Mouse (Mus musculus) embryo, embryonic 9.5 days (tissue): ENCODE data around the gene Dhrs11.
"Not testable (repeated sequence)": the region's sequence is repeated elsewhere in the genome, so short reads cannot be mapped to it uniquely, and the experiment has no call there.

Experiments used
- DNase-seq: peaks from one replicate; pipeline ENCODE4 v3.0.0-alpha.2; 2017; ENCODE audit errors: extremely low spot score

Gene Dhrs11

DNA sequence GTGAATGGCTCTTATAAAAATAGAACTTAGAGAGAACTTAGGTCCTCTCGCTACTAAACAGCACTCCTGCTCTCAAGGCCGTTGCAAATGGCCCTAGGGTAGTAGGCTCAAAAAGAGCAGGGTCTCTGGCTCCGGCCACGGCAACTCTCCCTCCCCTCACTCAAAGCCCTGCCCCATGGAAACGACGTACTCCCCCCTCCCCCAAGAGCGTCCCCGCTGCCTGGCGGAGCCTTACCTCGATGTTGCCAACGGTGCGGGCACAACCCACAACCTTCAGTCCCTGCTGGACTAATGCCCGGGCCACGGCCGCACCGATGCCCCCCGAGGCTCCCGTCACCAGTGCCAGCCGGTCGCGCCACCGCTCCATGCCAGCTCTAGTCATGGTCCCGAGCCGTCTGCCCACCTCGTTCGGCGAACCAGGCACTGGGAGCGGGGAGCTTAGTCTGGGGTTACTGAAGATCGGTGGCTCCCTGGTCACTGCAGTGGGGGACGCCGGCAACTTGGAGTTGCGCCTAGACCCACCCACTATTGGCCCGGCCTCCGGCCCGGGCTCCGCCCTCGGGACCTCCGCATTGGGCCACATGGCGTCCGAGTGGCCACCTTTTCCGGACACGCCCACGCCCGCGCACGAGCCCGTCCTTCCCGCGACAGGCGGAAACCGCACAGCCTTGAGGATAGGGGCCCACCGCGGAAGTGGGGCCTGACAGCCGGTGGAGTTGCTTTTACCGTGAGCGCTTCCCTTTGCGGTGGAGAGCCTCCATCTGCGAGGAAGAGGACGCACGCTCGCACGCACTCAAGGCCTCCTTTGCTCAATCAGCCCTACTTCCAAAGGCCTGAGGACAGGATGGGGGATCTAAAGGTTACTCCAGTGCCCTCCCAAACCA is at the start of gene Dhrs11:
Dhrs11 (minus strand) TSS at position 479 of the 884 bp plus-strand sequence.
- peak; percentile 90 for DNase-seq

DNA sequence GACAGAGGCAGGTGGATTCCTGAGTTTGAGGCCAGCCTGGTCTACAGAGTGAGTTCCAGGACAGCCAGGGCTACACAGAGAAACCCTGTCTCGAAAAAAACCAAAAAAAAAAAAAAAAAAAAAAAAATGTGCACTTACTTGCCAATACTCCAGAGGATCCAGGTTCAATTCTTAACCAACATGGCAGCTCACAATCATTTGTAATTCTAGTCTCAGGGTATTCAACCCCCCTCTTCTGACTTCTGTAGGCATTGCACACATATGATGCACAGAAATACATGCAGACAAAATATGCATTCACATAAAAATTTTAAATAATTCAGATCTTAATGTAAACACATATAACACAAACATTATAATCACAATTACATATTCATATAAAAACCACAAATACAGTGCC is 47.2 kb upstream of the Dhrs11 start:
- DNase-seq = not testable (repeated sequence)

DNA sequence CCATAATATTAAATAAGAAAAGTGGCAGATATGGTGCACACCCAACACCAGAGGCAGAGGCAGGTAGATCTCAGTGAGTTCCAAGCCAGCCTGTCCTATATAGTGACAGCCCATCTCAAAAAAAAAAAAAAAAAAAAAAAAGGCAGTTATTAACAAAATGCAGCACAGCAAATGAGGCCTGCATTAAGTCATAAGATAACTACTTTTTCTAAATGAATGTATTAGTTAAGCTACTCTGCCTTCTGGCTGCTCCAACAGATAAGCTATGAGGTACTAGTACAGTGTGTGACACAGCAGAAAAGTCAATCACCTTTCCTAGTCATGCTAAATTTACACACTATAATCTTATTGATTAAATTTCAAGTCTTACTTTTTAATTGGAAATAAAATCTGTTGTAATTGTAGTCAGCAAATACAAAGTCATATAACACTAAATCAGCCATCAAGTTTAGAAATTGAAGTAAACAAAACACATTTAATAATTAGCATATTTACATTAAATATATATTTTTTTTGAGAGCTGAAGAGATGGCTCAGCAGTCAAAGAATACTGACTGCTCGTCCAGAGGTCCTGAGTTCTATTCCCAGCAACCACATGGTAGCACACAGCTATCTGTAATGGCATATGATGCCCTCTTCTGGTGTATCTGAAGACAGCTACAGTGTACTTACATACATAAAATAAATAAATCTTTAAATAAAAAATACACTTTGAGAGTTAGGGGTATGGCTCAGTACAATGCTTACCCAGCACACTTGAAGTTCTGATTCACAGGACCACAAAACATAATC is 44.4 kb upstream of the Dhrs11 start:
- DNase-seq = no peak

DNA sequence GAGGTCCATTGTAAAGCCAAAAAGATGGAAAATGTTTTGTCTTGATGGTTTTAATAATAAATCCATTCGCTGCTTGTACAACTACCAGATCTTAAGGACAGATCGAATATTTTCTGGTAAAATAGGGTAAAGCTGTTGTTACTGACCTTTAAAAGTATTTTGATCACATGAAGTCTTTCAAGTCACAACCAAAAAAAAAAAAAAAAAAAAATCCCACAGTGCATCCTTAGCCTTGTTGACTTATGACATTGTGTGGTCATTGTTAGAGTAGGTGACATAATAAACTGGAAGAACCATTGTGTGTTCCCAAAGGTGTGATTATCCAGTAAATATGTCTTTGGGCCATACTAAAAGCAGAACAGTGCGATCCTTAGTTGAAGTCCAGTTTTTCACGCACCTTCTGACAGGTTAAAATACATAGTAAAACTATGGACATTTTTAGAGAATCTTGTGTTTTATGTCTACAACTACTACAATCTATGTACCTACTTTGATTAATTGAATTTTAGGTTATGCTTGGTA is 42.8 kb upstream of the Dhrs11 start:
- DNase-seq = no peak

DNA sequence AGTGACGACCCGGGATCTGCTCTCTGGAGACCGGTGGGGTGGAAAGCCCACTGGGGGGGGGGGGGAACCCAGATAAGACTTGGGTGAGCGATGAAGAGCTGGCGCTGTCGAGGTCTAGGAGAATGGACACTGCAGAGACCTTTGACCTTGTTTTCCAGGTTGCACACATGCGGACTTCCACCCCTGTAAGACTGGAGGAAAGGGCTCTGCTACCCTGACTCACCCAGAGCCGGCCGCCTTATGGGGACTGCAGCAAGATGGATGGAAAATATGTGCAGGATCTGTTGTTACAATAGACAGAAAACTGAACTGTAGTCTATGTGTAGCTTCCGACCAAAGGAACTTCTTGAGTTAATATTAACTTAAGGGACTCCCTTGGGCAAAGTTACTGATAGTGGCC is 42.3 kb upstream of the Dhrs11 start:
- DNase-seq = no peak

DNA sequence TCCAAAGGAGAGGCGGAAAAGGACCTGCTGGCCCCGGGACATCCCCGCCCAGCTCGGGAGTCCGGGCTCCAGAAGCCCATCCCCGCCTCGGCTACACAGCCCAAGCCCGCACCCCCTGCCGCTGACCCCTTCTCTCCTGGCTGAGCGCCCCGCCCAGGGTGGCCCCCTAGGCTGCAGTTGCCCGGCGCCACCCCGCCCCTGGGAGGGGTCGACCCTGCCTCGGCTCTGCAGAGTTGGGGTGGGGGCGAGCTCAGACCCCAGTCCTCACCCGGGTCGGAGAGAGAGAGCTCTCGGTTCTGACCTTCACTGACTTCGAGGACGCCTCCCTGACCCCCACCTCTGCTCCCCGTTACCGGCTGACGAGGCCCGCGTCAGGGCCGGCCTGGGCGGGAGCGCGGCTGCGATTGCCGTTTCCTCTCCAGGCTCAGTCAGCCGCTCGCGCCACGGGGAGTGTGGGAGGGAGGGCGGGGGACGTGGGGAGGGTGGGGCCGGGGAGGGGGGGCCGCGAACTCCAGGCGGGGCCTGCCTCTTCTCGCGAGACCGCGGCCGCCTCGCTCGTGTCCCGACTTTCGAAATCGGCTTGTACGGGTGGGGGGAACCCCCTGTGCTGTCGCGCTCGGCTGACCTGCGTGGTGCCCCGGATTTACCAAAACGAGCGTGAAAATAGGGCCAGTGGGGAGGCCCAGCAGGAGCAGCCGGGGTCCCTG is 41.7 kb upstream of the Dhrs11 start, which contains the start of gene Ggnbp2:
Ggnbp2 (minus strand) TSS at position 481 of the 707 bp plus-strand sequence.
- peak; percentile 94 for DNase-seq

DNA sequence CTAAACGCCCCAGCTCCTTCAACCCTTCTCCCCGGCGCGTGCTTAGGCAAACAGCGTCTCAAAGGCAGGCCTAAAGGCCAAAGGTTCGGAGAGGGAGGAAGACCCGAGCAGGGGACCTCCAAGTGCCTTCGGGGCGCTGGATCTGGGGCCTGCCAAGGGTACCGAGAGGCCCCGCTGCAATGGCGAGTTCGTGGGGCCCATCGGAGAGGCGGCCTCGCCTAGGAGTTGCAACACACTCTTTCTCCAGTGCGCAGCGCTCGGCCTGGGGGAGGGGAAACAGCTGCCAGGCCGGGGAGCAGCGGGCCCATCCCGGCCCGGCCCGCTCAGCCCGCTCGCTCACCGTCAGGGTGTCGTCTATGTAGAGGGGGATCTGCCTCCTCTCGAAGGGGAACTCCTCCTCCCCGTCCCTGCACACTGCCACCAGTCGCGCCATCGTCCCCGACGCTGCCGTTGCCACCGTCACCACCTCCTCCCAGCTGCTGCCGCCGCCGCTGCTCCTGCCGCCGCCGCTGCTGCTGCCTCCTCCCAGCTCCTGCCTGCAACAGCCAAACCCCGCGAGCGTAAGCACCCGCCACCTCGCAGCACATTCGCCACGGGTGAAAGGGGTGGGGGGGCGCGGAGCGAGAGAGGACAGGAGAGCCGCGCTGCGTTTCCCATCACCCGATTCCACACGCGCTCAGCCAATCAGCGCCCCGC is 40.9 kb upstream of the Dhrs11 start:
- DNase-seq = peak; percentile 99

DNA sequence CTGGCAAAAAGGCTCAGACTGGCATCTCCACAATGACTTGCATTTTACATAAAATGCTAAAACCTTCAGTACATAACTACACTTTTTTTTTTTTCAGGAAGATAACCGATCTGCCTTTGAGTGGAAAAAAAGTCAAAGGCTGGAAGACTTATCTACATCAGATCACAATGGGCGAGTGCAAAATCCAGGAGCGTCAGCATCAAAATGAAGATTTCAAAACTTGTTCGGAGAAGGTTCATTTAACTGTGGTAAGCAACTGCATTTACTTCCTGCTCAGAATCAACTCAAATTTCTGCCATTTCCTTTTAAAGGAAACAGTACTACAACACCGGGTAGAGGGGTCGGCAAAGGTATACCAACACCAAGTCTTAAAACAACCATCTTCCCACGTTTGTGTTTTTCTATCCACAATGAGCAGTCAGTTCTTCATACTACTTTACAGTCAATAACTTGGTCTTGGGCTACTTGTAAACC is 40.0 kb upstream of the Dhrs11 start:
- DNase-seq = no peak

DNA sequence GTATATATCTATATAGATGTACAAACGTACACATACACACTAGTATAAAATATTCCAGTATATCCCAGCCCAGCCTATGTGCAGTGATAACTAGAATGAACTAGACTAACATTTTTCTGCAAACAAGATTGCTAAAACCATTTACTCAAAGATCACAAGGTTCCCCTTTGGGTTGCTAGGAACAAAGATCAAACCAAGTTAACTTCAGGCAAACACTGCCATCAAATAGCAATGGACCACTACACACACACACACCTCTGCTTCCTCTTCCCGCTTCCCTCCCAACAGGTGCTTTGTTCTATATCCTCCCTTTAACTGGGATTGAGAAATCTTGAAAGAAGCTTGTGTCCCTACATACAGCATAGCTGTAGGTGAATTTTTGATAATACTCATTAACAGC is 38.8 kb upstream of the Dhrs11 start:
- DNase-seq = no peak

DNA sequence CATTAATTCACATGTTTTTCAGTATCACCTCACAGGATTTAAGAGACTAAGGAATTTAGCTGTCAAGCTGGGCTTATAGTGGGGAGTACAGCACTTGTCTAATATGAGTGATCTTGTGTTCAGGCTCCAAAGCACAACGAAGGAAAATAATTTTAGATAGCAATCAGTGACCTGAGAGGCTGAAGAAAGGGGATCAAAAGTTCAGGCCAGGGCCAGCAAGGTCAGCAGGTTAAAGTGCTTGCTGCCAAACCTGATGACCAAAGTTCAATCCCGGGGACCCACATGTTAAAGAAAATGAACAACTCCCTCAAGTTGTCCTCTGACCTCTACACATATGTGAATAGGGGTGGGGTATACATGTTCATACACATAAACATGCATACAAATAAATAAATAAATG is 36.5 kb upstream of the Dhrs11 start:
- no peak for DNase-seq

DNA sequence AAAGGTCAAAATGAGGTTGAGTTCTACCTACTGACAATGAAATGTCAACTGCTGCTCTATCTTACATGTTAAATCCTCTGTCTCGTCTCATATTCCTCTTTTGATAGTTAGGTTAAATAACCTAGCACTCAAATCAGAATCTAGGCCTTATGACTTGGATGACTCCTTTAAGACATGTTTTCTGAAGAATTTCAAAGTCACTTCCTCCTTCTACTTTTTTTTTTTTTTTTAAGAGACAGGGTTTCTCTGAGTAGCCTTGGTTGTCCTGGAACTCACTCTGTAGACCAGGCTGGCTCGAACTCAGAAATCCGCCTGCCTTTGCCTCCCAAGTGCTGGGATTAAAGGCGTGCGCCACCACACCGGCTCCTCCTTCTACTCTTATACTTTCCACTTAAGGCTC is 26.5 kb upstream of the Dhrs11 start:
- DNase-seq = no peak

DNA sequence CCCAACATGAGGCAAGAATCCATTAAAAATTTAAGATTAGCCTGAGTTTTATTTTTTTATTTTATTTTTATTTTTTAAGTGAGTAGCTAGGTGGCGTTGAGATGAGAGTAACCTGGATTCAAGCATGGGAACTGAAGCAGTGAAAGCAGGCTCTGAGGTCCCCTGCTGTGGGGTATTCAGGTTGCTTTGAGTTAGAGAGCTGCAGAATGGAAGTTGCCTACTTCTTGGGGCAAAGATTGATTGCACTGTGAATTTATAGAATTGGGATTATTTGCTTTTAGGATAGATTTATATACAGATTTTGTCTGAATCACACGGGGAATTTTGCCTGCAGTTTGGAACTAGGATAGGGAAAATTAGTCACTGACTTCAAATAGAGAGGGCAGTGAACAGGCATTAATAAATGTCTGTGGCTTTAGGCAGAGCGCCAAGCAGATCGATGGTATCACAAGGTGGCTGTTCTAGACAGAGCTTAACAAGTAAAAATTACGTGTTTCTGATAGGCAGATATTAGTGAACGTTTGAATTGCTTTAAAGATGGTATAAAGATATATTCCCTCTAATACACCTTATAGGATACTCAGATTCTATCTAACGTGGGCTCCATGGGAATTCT is 18.8 kb upstream of the Dhrs11 start:
- DNase-seq = no peak

DNA sequence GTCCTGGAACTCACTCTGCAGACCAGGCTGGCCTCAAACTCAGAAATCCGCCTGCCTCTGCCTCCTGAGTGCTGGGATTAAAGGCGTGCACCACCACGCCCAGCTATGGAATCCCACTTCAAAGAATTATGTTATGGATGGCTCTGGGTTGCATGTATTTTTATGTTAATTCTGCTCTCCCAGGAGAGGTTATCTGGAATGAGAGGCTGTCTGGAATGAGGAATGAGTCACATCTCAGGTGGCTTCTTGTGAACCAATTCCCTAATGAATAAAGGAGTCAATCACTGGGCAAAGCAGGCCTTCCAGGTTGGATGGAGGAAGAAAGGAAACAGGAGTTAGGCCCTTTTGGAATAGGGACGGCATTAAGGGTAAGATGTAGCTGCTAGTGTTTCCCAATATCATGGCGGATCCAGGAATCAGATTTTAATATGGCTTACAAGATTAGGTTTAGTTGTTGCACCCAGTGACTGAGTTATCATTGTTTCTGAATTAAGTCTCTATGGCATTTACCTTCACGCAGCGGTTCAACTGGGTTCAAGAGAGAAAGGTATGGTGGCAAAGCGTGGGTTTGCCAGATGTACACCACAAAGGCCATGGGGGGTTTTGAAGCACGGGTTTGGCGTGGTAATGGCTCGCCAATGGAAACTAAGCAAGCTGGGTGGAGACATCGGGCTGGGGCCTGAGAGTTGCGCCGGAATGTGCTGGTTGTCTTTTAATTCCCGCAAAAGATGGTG is 18.1 kb upstream of the Dhrs11 start:
- no peak for DNase-seq

DNA sequence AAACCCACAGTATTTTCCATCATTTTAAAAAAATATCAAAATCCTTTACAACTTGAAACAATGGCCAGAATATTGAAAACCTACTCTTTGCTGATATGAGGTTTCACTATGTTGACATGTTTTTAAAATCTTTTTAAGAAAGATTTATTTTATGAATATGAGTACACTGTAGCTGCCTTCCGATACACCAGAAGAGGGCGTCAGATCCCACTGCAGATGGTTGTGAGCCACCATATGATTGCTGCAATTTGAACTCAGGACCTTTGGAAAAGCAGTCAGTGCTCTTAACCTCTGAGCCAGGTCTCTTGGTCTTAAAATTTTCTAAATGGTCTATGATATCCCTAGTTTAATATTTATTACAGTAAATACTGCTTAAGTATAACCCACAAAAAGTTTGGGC is 10.5 kb upstream of the Dhrs11 start:
- DNase-seq = no peak

DNA sequence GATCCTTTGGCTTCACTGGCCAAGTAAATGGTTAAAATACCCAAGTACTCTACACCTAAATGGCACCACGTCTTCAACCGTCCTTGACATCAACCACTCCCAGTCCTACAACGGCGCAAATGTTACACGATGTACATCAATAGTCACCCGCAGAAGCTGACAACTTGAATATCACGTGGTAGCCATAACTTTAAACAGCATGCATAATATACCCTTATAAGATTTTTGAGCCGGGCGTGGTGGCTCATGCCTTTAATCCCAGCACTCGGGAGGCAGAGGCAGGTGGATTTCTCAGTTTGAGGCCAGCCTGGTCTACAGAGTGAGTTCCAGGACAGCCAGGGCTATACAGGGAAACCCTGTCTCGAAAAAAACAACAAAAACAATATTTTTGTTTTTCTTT is 701 bp upstream of the Dhrs11 start:
- DNase-seq = not testable (repeated sequence)

DNA sequence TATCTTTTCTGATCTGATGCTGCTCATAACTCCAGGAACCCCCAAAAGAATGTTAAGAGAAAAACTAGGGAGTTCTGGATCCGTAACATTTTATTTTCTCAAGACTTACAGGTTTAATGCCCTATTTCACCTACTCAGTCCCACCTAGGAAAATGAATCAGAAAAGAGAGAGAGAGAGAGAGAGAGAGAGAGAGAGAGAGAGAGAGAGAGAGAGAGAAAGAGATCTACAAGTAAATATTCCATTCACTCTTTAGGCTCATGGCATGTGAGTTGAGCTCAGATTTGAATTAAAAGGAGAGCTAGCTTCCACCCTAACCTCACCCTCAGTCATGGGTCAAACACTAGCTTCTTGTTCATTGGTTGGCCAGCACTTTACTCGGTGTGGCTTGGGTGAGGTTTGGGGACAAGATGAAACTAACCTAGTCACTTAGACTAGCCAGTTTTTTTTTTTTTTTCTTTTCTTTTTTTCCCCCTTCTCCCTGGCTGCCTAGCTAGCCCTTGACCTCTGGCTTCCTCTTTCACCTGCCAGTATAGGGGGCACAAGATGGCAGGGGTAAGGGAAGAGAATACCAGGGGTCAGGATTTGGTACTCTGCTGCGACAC is 792 bp downstream of the Dhrs11 start:
- no peak for DNase-seq

DNA sequence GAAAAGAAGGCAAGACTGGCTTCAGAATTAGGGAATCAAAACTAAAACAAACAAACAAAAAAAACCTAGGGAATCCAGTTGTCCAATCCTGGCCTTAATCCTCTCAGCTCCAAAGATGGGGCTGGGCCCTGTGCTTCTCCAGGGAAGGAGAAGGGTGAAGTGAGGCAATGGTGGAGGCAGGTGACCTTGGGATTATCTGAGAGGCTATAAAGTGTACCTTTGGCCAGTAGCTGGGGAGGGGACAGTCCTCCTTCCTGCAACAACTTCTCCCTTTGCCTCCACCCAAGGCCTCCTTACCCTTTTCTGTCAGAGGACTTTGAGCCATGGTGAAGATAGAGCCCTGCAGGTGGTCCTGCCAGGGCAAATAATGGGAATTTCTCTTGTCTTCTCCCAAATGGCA is 1.3 kb downstream of the Dhrs11 start:
- DNase-seq = no peak

DNA sequence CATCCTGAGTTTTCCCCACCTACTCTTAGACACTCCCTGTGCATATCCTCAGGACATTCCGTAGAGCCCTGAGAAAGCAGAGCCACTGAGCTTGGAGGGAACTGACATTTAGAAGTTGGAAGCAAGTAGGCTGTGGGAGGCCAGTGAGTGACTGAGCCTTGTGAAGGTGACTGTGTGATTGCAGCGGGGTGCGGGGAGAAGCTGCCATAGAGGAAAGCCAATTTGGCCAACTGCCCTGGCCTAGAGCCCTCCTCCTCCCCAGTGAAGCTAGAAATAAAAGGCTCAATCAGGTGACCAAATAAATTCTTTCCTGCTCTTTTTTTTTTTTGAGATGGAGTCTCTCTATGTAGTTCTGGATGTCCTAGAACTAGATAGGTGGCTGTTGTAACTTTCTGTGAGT is 2.6 kb downstream of the Dhrs11 start:
- DNase-seq = no peak

DNA sequence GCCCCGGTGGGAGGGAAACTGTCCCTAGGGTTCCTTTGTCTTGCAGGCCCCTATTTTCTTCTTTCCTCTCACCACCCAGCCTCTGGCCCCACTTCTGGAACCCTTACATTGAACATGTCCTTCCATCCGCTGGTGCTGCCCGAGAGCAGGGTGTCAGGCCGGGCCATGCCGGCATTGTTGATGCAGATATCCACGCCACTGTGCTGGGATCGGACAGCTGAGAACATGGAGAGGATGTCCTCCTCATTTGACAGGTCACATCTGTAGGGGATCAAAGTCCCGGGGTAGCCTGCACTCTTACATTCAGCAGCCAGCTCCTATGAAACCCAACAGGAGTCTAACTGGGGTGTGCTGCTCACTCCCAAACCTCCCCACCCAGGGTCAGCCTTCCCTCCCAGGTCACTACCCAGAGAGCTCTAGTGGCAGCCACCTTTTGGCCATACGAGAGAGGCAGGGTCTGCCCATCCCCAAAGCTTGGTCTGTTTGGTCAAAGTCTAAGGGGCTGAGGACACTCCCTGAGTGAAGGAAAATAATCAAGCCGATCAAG is 3.5 kb downstream of the Dhrs11 start:
- no peak for DNase-seq
